Mouse (Mus musculus) MEL (cell line): ENCODE data around the gene Reep1. TPM values are rescaled to one million over a fixed set of nuclear protein-coding genes. Genes with fewer than 3 reads are reported as not detected.

Source experiments
- DNase-seq: peaks from one replicate; pipeline ENCODE4 v3.0.0; 2011; ENCODE audit warnings: low read depth, low spot score
- H3K27ac ChIP-seq: 2 replicates; pipeline ENCODE4 v1.5.1; 2012; ENCODE audit warnings: low read depth, mild to moderate bottlenecking, control low read depth, low read length, moderate library complexity; ENCODE audit not compliant: control insufficient read depth
- H3K27me3 ChIP-seq, 2 experiments: fragments of 150-350 bp in 1 of 2; sonication (generic) in 1 of 2; 2 replicates each; pipeline ENCODE4 v1.6.1; 2012; ENCODE audit warnings: low read length in 2 of 2, mild to moderate bottlenecking in 2 of 2, improper control_type of control experiment in 1 of 2, moderate library complexity in 1 of 2; ENCODE audit not compliant: insufficient read depth in 2 of 2, control insufficient read depth in 1 of 2
- H3K36me3 ChIP-seq, 2 experiments: 2 replicates each; pipeline ENCODE4 v1.6.1; 2012 to 2014; ENCODE audit warnings: low read length in 2 of 2, improper control_type of control experiment in 1 of 2, inconsistent platforms in 1 of 2, mild to moderate bottlenecking in 1 of 2; ENCODE audit not compliant: insufficient read depth in 2 of 2, control insufficient read depth in 1 of 2
- H3K4me1 ChIP-seq, 2 experiments: fragments of 150-350 bp in 1 of 2; sonication (generic) in 1 of 2; 2 replicates each; pipeline ENCODE4 v1.6.1; 2012; ENCODE audit warnings: low read length in 2 of 2, improper control_type of control experiment in 1 of 2, mild to moderate bottlenecking in 1 of 2; ENCODE audit not compliant: insufficient read depth in 2 of 2, control insufficient read depth in 1 of 2
- H3K4me3 ChIP-seq, 2 experiments: fragments of 150-350 bp in 1 of 2; sonication (generic) in 1 of 2; 2 replicates each; pipeline ENCODE4 v1.5.1; 2012; ENCODE audit warnings: low read depth in 2 of 2, low read length in 2 of 2, mild to moderate bottlenecking in 2 of 2, moderate library complexity in 2 of 2, control low read depth in 1 of 2, improper control_type of control experiment in 1 of 2; ENCODE audit not compliant: control insufficient read depth in 1 of 2, insufficient read depth in 1 of 2
- H3K79me2 ChIP-seq: 2 replicates; pipeline ENCODE4 v1.6.1; 2012; ENCODE audit warnings: mild to moderate bottlenecking, low read length, moderate library complexity; ENCODE audit not compliant: control insufficient read depth, poor library complexity, insufficient read depth
- H3K9ac ChIP-seq: 2 replicates; pipeline ENCODE4 v1.6.1; 2012; ENCODE audit warnings: low read depth, mild to moderate bottlenecking, control low read depth, low read length, moderate library complexity; ENCODE audit not compliant: control insufficient read depth, poor library complexity, severe bottlenecking
- H3K9me3 ChIP-seq: fragments of 150-350 bp; sonication (generic); replicated peaks from 2 replicates; pipeline ENCODE4 v1.6.1; 2012; ENCODE audit warnings: mild to moderate bottlenecking, low read length, improper control_type of control experiment, moderate library complexity; ENCODE audit not compliant: insufficient read depth
- ELF1 ChIP-seq: IDR thresholded peaks from 2 replicates; pipeline ENCODE4 v1.6.1; 2014; ENCODE audit warnings: low read depth, mild to moderate bottlenecking, inconsistent platforms, low read length, improper control_type of control experiment, moderate library complexity
- ETS1 ChIP-seq: IDR thresholded peaks from 2 replicates; pipeline ENCODE4 v1.6.1; 2012; ENCODE audit warnings: low read depth, mild to moderate bottlenecking, inconsistent platforms, low read length, improper control_type of control experiment, moderate library complexity
- GATA1 ChIP-seq: IDR thresholded peaks from 2 replicates; pipeline ENCODE4 v1.6.1; 2011; ENCODE audit warnings: low read depth, low read length, improper control_type of control experiment
- HCFC1 ChIP-seq: IDR thresholded peaks from 2 replicates; pipeline ENCODE4 v1.6.1; 2012; ENCODE audit warnings: low read depth, mild to moderate bottlenecking, inconsistent platforms, low read length, improper control_type of control experiment, moderate library complexity
- JUND ChIP-seq: IDR thresholded peaks from 2 replicates; pipeline ENCODE4 v1.6.1; 2011; ENCODE audit warnings: low read depth, mild to moderate bottlenecking, improper control_type of control experiment, low read length
- MAFK ChIP-seq: IDR thresholded peaks from 2 replicates; pipeline ENCODE4 v1.6.1; 2011; ENCODE audit warnings: low read depth, mild to moderate bottlenecking, low read length, improper control_type of control experiment, borderline replicate concordance
- MAZ ChIP-seq: IDR thresholded peaks from 2 replicates; pipeline ENCODE4 v1.6.1; 2012; ENCODE audit warnings: low read depth, mild to moderate bottlenecking, inconsistent platforms, low read length, improper control_type of control experiment
- MEF2A ChIP-seq: IDR thresholded peaks from 2 replicates; pipeline ENCODE4 v1.6.1; 2014; ENCODE audit warnings: low read depth, mild to moderate bottlenecking, inconsistent platforms, low read length, improper control_type of control experiment; ENCODE audit not compliant: poor library complexity, insufficient replicate concordance, severe bottlenecking; ENCODE audit errors: extremely low read depth
- MYB ChIP-seq: IDR thresholded peaks from 2 replicates; pipeline ENCODE4 v1.6.1; 2011; ENCODE audit warnings: mild to moderate bottlenecking, low read depth, low read length, improper control_type of control experiment
- MYC ChIP-seq: IDR thresholded peaks from 2 replicates; pipeline ENCODE4 v1.6.1; 2011; ENCODE audit warnings: low read depth, mild to moderate bottlenecking, low read length, improper control_type of control experiment, moderate library complexity
- NELFE ChIP-seq: IDR thresholded peaks from 2 replicates; pipeline ENCODE4 v1.6.1; 2011; ENCODE audit warnings: low read depth, low read length, improper control_type of control experiment
- POLR2A ChIP-seq, 2 experiments: IDR thresholded peaks; 2 replicates each; pipeline ENCODE4 v1.6.1; 2011 to 2012; ENCODE audit warnings: low read length in 2 of 2, mild to moderate bottlenecking in 2 of 2, control low read depth in 1 of 2, improper control_type of control experiment in 1 of 2, low read depth in 1 of 2, moderate library complexity in 1 of 2; ENCODE audit not compliant: control insufficient read depth in 1 of 2, insufficient read depth in 1 of 2, poor library complexity in 1 of 2
- POLR2AphosphoS2 ChIP-seq: IDR thresholded peaks from 2 replicates; pipeline ENCODE4 v1.6.1; 2011; ENCODE audit warnings: low read length, improper control_type of control experiment
- RCOR1 ChIP-seq: IDR thresholded peaks from 2 replicates; pipeline ENCODE4 v1.6.1; 2012; ENCODE audit warnings: low read depth, mild to moderate bottlenecking, inconsistent platforms, low read length, improper control_type of control experiment
- SMC3 ChIP-seq: IDR thresholded peaks from 2 replicates; pipeline ENCODE4 v1.6.1; 2011; ENCODE audit warnings: low read depth, low read length, improper control_type of control experiment
- TCF12 ChIP-seq: IDR thresholded peaks from 2 replicates; pipeline ENCODE4 v1.6.1; 2014; ENCODE audit warnings: low read depth, mild to moderate bottlenecking, inconsistent platforms, low read length, improper control_type of control experiment, moderate library complexity
- UBTF ChIP-seq: IDR thresholded peaks from 2 replicates; pipeline ENCODE4 v1.6.1; 2012; ENCODE audit warnings: low read depth, mild to moderate bottlenecking, inconsistent platforms, low read length, improper control_type of control experiment, moderate library complexity, borderline replicate concordance; ENCODE audit not compliant: insufficient read depth
- USF1 ChIP-seq: IDR thresholded peaks from 2 replicates; pipeline ENCODE4 v1.6.1; 2014; ENCODE audit warnings: low read depth, mild to moderate bottlenecking, inconsistent platforms, low read length, improper control_type of control experiment, moderate library complexity
- USF2 ChIP-seq, 2 experiments: IDR thresholded peaks; 2 replicates each; pipeline ENCODE4 v1.6.1; 2011 to 2012; ENCODE audit warnings: improper control_type of control experiment in 2 of 2, low read length in 2 of 2, borderline replicate concordance in 1 of 2, inconsistent platforms in 1 of 2, low read depth in 1 of 2, mild to moderate bottlenecking in 1 of 2; ENCODE audit not compliant: insufficient read depth in 1 of 2
- polyA plus RNA-seq, 2 experiments: library from polyadenylated mRNA; stranded (reverse) in 1 of 2; unstranded in 1 of 2; fragments of >175 nt in 1 of 2; fragments of >200 nt in 1 of 2; gene quantifications; 2 replicates each; pipeline versions ENCODE4 v1.2.1 to v1.2.4; 2012; ENCODE audit warnings: low replicate concordance in 2 of 2, low read depth in 1 of 2; ENCODE audit not compliant: insufficient read length in 2 of 2, insufficient read depth in 1 of 2, missing spikeins in 1 of 2
- total RNA-seq: library from RNA; depleted of rRNA; stranded (reverse); fragments of 300-350 nt; gene quantifications from 2 replicates; pipeline ENCODE4 v1.2.3, GENCODE M21; 2012

The Reep1 gene
- total and polyA plus RNA-seq, 3 experiments = 0.12 to 0.36 TPM; not detected in 1

DNA sequence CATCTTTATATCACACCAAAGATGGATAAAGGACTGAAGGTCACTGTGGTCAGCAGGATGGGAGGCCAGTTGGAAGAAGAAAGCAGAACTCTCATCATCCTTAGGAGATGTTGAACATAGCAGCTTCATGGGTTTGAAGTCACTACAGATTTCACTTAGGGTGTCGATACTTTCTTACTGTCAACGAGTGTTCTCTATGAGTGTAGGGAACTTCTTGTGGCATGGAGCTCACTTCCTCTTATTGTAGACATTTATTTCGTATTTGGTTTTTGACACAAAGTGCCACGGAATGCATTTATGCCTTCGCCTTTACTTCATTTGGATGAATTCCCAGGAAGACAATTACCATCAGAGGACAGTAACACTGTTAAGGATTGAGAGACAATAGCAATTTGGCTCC, 28.7 kb downstream of the Reep1 start:
- Histone ChIP-seq H3K36me3 (no peaks in the 10 kb centered on the region), H3K27ac (no peak overlapping the region), H3K27me3 (peaks cover 0 to 2% of the 10 kb centered on the region in 2 experiments; a peak in 2 of 4 replicates), H3K79me2 (no peaks in the 10 kb centered on the region), H3K4me1 (no peaks in the 10 kb centered on the region), H3K9me3 (no peaks in the 10 kb centered on the region), H3K4me3 (no peak overlapping the region), H3K9ac (no peak overlapping the region)
- no peak for DNase-seq
- TF ChIP-seq MYC = no peak

DNA sequence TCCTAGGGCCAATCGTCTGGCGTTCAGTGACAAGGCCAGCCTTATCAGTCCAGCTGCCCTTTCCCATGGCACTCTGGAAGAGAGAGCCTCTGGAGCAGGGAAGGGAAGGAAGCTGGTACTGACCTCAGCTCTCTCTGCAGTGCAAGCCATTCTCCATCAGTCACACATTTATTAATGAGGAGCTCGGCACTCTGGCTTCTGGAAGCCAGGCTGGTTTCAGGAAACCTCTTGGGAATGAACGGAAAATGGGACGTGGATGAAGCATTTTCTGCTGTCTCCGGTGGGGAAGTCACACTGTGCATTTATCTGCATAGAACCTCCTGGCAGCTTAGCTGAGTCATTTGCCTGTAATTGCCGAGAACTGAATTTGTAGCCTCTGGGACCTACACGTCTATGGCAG, 29.8 kb downstream of the Reep1 start:
- Histone ChIP-seq H3K27ac (no peak overlapping the region), H3K36me3 (no peaks in the 10 kb centered on the region), H3K9ac (no peak overlapping the region), H3K79me2 (no peaks in the 10 kb centered on the region), H3K4me3 (no peak overlapping the region), H3K27me3 (peaks cover 0 to 2% of the 10 kb centered on the region in 2 experiments; a peak in 2 of 4 replicates), H3K9me3 (no peaks in the 10 kb centered on the region)
- DNase-seq = no peak
- no peak for TF ChIP-seq POLR2A (IDR thresholded peaks at IDR 0.05; ENCODE audit: control insufficient read depth in 1 of 2, insufficient read depth in 1 of 2, low read depth in 1 of 2, low read length in 2 of 2, poor library complexity in 1 of 2)
- no peak for TF ChIP-seq ETS1
- no peak for TF ChIP-seq USF2 (IDR thresholded peaks at IDR 0.05; ENCODE audit: borderline replicate concordance in 1 of 2, insufficient read depth in 1 of 2, low read depth in 1 of 2, low read length in 2 of 2)
- no peak for TF ChIP-seq RCOR1
- no peak for TF ChIP-seq UBTF
- TF ChIP-seq MAFK = no peak
- TF ChIP-seq JUND = no peak
- TF ChIP-seq HCFC1 = no peak
- TF ChIP-seq POLR2AphosphoS2 = no peak
- TF ChIP-seq MEF2A = no peak
- TF ChIP-seq ELF1 = no peak
- TF ChIP-seq NELFE = no peak
- TF ChIP-seq TCF12 = no peak
- TF ChIP-seq MAZ = no peak
- no peak for TF ChIP-seq USF1
- TF ChIP-seq MYB = no peak
- no peak for TF ChIP-seq SMC3
- TF ChIP-seq GATA1 = no peak
- TF ChIP-seq, all 39 proteins: peak for 0
- no peaks in the 10 kb centered on the region for H3K4me1 ChIP-seq
